Mouse (Mus musculus) urinary bladder, postnatal 25 days (tissue): Measurements from ENCODE around the gene Rnf111.
"Not testable (repeated sequence)": the region's sequence is repeated elsewhere in the genome, so short reads cannot be mapped to it uniquely, and the experiment has no call there.

Source experiments
- DNase-seq: peaks from one replicate; pipeline ENCODE4 v3.0.0; 2022; ENCODE audit warnings: low spot score

Gene Rnf111

GRCm38 (mm10) chr9:70496990-70497389, 6.5 kb downstream of the Rnf111 start:
- DNase-seq = no peak

DNA sequence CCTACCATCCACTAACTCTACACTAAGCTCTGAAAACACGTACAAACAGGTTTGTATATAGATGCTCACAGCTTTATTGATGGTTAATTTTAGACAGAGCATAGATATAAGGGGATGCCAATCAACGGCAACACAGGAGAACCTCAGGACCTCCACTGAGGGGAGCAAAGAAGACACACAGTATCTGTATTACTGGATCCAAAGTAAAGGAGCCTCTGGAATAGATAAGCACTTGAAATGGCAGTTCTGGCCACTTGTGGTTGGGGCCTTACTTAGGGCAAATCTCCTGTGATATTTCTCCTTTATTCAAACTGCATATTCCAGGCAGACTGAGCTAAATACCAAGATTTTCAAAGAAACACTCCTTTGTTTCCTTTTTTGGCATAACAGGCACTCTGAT, 10.5 kb downstream of the Rnf111 start:
- DNase-seq = no peak

DNA sequence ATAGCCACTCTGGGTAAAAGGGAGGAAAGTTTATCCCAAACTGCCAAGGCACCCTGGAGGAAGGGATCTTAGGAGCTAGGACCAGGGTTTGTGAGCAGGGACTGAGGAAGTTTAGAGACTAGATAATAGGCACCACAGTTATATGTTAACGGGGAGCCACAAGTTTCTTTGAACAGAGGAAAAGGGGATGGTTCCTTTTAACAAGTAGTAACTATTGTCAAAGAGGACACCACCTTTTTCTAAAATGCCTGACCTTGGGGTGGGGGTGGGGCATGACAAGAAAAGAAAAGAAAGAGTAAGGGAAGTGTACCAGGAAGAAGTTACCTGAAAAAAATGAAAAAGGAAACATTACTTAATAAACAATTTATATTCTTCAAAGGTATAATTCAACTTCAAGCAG, 12.3 kb downstream of the Rnf111 start:
- DNase-seq = no peak

DNA sequence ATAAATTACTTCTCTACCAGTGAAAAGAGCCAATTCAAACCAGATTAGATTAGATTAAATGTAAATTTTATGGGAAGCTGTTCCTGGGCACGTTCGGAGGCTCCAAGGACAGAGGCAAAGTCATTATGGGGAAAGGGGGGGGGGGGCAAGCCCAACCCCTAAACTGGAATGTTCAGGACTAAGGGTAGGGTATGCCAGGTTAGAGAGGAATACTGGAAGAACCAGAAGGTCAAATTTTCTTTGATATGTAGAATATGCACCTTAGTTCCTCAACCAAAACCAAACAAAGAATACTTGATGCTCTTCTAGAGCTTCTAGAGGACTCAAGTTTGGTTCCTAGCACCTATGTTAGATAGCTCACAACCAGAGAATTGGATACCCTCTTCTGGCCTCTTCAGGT, 16.1 kb downstream of the Rnf111 start:
- no peak for DNase-seq

DNA sequence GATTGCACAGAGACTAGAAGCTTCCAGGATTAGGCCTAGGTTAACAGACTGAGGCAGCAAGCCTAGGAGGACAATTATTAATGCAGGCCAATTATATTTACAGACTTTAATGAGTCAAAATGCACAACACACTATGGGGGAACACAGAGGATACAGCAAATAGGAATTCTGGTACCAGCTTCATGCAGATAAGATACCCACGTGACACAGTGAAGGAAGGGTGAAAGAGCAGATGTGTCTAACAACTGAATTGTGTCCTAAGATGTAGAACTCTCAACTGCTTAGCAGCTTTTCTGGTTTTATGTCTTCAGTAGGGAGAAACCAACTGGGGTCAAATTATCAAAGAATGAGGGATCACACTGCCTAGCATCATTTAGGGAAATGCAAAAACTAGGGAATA, 17.7 kb downstream of the Rnf111 start:
- DNase-seq = no peak

GRCm38 (mm10) chr9:70483495-70483894, 20.0 kb downstream of the Rnf111 start:
- DNase-seq = no peak

DNA sequence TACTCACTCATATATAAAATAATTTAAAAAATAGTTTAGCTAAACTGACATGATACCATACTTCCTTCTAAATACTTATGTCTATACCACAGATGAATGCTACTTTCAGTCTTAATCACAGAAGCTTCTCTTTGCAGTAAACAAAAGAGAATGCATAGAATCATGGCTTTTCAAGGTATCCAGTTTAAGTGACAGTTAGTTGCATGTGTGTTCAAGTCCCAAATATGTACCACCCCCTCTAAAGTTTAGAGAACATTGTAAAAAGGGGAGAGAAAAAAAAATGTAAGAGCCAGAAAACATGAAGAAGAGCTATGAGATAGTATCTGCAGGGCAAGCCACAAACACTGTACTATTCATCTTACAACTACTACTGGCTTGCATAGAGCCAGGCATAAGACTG, 21.7 kb downstream of the Rnf111 start:
- no peak for DNase-seq

DNA sequence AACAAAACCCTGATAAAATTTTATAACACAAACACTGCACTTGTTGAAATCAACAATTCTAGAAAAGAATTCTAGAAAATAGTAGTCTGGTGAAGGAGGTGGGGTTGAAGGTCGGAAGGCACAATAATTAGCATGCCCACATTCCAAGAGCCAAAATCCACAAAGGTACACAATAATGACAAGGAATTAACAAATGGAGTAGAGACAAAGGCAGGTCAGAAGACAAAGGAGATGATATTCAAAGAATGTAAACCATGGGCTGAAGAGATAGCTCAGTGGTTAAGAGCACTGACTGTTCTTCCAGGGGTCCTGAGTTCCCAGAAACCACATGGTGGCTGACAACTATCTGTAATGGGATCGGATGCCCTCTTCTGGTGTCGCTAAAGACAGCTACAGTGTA, 26.3 kb downstream of the Rnf111 start:
- DNase-seq = no peak

- DNase-seq = no peak
Measured at GRCm38 (mm10) chr9:70475777-70476270, 27.7 kb downstream of the Rnf111 start.

GRCm38 (mm10) chr9:70473400-70473799, 30.1 kb downstream of the Rnf111 start:
- no peak for DNase-seq

DNA sequence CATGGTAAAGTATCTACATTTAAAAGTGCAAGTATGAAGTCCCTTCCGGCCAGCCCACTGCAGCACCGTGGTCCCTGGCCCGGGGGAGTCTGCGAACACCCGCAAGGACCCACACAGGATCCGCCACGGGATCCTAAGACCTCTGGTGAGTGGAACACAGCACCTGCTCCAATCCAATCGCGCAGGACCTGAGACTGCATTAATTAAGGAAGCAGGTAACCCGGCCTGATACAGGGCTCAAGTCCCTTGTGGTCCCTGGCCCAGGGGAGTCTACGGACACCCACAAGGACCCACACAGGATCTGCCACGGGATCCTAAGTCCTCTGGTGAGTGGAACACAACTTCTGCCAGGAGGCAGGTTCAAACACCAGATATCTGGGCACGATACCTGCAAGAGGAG, 40.4 kb downstream of the Rnf111 start:
- not testable (repeated sequence) for DNase-seq

GRCm38 (mm10) chr9:70452371-70452770, 51.2 kb downstream of the Rnf111 start:
- DNase-seq = no peak

- no peak for DNase-seq
Measured at GRCm38 (mm10) chr9:70449072-70449471, 54.5 kb downstream of the Rnf111 start.

DNA sequence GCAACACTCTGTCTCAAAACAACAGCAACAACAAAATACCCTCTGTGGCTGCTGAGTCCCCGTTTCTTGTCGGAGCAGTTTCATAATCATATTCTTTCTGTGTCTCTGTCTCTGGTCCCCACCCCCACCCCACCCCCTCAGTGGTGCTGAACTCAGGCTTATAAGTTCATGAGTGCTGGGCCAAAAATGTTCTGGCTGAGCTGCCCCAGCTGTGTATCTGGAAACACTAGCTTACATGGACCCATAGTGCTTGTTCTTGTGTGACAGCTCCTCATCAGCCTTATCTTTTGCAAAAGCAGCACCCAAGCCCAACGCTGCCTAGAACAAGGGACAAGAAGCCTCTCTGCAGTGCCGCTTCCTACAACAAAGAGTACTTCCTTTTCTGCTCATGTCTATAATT, 63.6 kb downstream of the Rnf111 start:
- DNase-seq = no peak

DNA sequence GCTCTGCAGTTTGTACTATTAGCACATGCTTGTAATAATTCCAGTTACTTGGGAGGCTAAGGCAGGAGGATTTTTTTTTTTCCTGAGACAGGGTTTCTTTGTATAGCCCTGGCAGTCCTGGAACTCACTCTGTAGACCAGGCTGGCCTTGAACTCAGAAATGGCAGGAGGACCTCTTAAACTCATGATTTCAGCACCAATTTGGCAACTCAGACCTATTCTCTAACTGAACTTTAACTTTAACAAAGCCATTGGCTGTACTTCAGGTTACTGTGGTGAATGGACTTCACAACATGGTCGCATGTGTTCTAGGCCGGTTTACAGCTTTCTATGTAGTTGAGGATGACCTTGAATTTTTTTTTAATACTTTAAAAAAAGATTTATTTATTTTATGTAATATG, 80.9 kb downstream of the Rnf111 start:
- DNase-seq = no peak

DNA sequence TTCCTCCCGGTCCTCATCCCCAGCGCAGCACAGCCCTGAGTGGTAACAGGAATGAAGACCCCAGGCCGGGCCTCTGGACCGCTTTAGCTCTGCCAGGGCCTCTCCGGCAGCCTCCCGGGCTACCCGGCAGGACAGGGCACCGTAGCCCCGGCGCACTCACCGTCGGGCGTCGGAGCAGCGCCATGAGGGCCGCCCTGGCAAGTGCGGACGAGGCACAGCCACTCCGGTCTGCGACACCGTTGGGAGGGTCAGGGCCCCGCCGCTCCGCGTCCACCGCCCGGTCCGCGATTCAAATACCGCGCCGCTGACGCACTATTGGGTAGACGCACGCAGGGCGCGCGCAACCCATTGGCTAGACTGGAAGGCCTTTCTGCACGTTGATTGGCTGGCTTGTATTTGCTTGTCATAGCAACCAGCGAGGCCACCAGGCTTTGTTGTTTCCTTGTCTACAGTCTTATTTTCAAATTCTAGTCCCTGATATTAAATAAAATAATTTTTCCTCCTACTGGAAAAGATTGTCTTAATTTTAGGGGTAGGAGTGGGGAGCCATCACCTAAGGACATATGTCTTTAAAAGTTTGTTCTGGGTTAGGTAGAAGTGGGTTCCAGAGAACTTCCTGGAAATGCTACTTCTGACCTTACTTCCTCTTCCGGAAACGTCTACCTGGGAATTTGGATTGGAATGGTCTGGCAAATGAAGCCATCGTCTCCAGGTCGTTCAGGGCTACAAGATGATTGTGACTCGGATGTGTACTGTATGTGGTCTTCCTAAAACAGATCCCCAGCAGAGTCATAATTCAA, 82.1 kb downstream of the Rnf111 start, which contains the start of gene Ccnb2:
Ccnb2 (minus strand) TSS at position 291 of the 800 bp plus-strand sequence.
- peak; percentile 68 for DNase-seq

DNA sequence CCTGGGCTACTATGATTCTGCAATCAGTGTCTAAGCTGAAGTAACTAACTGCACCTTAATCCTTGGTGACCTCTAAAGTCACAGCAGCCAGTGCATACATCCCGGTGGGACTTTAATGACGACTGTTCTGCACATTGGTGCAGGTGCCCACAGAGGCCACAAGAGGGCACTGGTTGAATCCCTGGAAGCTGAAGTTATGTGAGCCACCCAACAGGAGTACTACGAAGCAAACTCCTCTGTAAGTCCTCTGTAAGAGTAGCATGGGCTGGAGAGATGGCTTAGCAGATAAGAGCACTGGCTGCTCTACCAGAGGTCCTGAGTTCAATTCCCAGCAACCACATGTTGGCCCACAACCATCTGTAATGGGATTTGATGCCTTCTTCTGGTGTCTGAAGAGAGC, 87.1 kb downstream of the Rnf111 start:
- DNase-seq = no peak

DNA sequence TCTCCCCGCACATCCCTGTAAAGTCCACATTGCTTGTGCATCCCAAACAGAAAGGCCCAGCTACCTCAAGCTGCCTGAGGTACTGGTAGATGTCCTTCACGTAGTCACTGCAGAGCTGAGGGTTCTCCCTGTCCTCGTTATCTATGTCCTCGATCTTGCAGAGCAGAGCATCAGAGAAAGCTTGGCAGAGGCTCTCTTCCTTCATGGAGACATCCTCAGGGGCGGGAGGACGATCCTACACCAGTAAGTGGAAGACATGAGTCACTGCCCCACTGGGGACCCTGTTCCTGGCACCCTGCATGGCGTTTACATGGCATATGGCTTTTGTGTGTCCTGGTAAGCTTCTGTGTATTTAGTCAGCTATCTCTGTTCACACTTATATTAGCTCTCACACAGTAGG, 90.5 kb downstream of the Rnf111 start:
- no peak for DNase-seq

DNA sequence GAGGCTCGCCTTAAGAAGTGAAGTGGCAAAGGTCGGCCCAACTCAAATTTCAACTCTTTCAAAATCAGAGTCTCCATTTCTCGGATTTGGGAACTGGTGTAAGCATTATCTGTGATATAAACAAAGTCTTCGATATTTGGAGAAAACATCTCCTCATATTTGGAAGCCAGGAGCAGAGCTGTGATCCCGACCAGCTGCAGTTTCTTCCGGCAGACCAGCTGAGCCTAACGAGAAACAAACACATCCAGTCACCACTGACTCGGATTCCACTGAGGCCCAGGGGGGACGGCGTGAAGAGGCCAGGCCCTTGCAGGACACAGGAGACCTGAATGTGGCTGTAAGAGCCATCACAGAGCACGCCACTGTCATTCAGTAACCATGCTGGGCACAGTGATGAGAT, 92.9 kb downstream of the Rnf111 start:
- DNase-seq = no peak

DNA sequence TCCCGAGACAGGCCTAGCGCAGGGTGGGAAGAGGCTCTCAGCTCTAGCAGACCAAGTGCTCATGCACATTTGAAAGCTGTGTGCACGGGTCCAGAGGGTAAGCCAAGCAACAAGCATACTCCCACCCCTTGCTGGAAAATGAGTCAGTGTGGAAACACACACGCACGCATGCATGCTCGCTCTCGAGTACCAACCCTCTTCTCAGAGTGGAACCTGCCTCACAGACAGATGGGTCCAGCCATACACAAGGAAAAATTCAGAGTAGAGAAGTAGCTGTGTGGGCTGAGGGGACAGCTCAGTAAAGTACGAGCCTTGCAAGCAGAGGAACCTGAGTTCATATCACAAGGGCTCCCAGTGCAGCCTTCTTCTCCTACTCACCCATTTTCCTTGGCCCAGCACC, 93.8 kb downstream of the Rnf111 start:
- no peak for DNase-seq

GRCm38 (mm10) chr9:70408791-70409190, 94.7 kb downstream of the Rnf111 start:
- DNase-seq = peak; percentile 17

GRCm38 (mm10) chr9:70406596-70406995, 96.9 kb downstream of the Rnf111 start:
- DNase-seq = no peak

DNA sequence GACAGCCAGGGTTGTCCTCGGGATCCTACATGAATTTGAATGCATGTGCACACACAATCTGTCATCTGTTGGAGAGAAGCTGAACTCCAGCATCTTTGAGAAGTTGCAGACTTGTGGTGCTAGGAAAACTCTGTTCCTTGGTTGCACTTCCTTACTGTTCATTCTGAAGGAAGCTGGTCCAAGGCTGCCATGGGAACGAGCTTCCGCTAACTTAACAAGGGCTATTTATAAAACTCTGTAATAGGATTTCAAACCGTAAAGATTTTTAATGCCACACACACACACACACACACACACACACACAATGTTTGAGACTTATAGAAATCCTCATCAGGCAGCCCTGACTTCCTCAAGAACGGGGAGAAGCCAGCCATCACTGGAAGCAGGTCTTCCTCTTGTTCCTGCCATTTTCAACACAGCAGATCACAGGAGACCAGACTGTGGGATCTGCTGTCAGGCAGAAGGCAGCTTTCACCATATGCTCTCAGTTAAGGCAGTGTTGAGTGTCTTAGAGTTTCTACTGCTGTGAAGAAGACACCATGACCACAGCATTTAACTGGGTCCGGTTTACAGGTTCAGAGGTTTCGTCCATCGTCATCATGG, 101.5 kb downstream of the Rnf111 start:
- DNase-seq = no peak

- DNase-seq = no peak
Measured at GRCm38 (mm10) chr9:70396083-70396482, 107.4 kb downstream of the Rnf111 start.
